Mouse (Mus musculus) olfactory bulb, adult 2 months (tissue): ENCODE data around the gene Izumo2. TPM values are rescaled to one million over a fixed set of nuclear protein-coding genes. Genes with fewer than 3 reads are reported as not detected.

ENCODE experiments used
- H3K27ac ChIP-seq: fragments of 200-500 bp; 2 replicates; pipeline ENCODE4 v1.5.1; 2012; ENCODE audit warnings: low read depth, low read length; ENCODE audit not compliant: insufficient read depth
- H3K4me1 ChIP-seq: fragments of 200-500 bp; 2 replicates; pipeline ENCODE4 v1.6.1; 2012; ENCODE audit warnings: low read length; ENCODE audit not compliant: control insufficient read depth, insufficient read depth
- H3K4me3 ChIP-seq: fragments of 200-500 bp; 2 replicates; pipeline ENCODE4 v1.5.1; 2012; ENCODE audit warnings: mild to moderate bottlenecking, low read depth, low read length, moderate library complexity; ENCODE audit not compliant: insufficient read depth
- CTCF ChIP-seq: fragments of 200-500 bp; IDR thresholded peaks from 2 replicates; pipeline ENCODE4 v1.5.1; 2012; ENCODE audit warnings: low read depth, mild to moderate bottlenecking, low read length, moderate library complexity; ENCODE audit not compliant: insufficient read depth
- POLR2A ChIP-seq: fragments of 200-500 bp; IDR thresholded peaks from 2 replicates; pipeline ENCODE4 v1.6.1; 2012; ENCODE audit warnings: mild to moderate bottlenecking, low read depth, low read length, moderate library complexity; ENCODE audit not compliant: insufficient read depth
- WGBS: fragments of 180-500 bp; shearing (Covaris S2); methylation state at CpG from one replicate; pipeline ENCODE4 v1.1.7; 2018; 5-methylcytosine and 5-hydroxymethylcytosine counted together
- polyA plus RNA-seq: library from polyadenylated mRNA; stranded (reverse); fragments of >200 nt; gene quantifications from 2 replicates; pipeline ENCODE4 v1.2.4, GENCODE M21; 2012; ENCODE audit warnings: low replicate concordance; ENCODE audit not compliant: missing spikeins, insufficient read depth, insufficient read length

Gene Izumo2
- polyA plus RNA-seq: not detected in 2 replicates

- TF ChIP-seq POLR2A (no peak), CTCF (no peak)
- H3K27ac ChIP-seq: no peak within 1 kb of the TSS
- 81% methylated on average over 14 of the region's 14 CpGs for WGBS
- H3K4me3 ChIP-seq: no peak within 1 kb of the TSS
- no peaks in the 10 kb centered on the region for H3K4me1 ChIP-seq
Observed at GRCm38 (mm10) chr7:44708574-44708973, at the start of gene Izumo2. Izumo2 (plus strand) TSS chr7:44708742.

- 67% methylated on average over 5 of the region's 5 CpGs for WGBS
- Histone ChIP-seq H3K4me3 (no peak overlapping the region), H3K4me1 (no peaks in the 10 kb centered on the region), H3K27ac (no peak overlapping the region)
- TF ChIP-seq CTCF: no peak
- TF ChIP-seq POLR2A: no peak
Observed at GRCm38 (mm10) chr7:44661219-44661618, 47.3 kb upstream of the Izumo2 start.

GRCm38 (mm10) chr7:44662168-44662567 lies 46.4 kb upstream of the Izumo2 start:
- no peak for TF ChIP-seq CTCF
- no peak for TF ChIP-seq POLR2A

GRCm38 (mm10) chr7:44662569-44662968 lies 46.0 kb upstream of the Izumo2 start:
- TF ChIP-seq POLR2A (no peak), CTCF (no peak)
- Histone ChIP-seq H3K4me3 (no peak overlapping the region), H3K27ac (no peak overlapping the region), H3K4me1 (no peaks in the 10 kb centered on the region)
- 41% methylated on average over 3 of the region's 3 CpGs for WGBS

More at GRCm38 (mm10) chr7:44662168-44662567, 46.4 kb upstream of the Izumo2 start:
- no peak overlapping the region for H3K27ac ChIP-seq
- 43% methylated on average over 8 of the region's 8 CpGs for WGBS
- no peak overlapping the region for H3K4me3 ChIP-seq
- no peaks in the 10 kb centered on the region for H3K4me1 ChIP-seq

- H3K4me1 ChIP-seq: no peaks in the 10 kb centered on the region
- no peak overlapping the region for H3K27ac ChIP-seq
- TF ChIP-seq POLR2A (no peak), CTCF (no peak)
- 78% methylated on average over 5 of the region's 5 CpGs for WGBS
- H3K4me3 ChIP-seq: no peak overlapping the region
Observed at GRCm38 (mm10) chr7:44663546-44663945, 45.0 kb upstream of the Izumo2 start.

- Histone ChIP-seq H3K27ac (no peak overlapping the region), H3K4me3 (no peak overlapping the region), H3K4me1 (peaks cover 3% of the 10 kb centered on the region; the same call in 1 of the 2 replicates)
- TF ChIP-seq CTCF (no peak), POLR2A (no peak)
- 62% methylated on average over 11 of the region's 11 CpGs for WGBS
Observed at GRCm38 (mm10) chr7:44664731-44665130, 43.8 kb upstream of the Izumo2 start.

- H3K4me3 ChIP-seq: no peak overlapping the region
- H3K4me1 ChIP-seq: peaks cover 15% of the 10 kb centered on the region
- H3K27ac ChIP-seq: no peak overlapping the region
- 84% methylated on average over 2 of the region's 2 CpGs for WGBS
- TF ChIP-seq CTCF: no peak
- TF ChIP-seq POLR2A: no peak
Observed at GRCm38 (mm10) chr7:44666462-44666861, 42.1 kb upstream of the Izumo2 start.

- 76% methylated on average over 13 of the region's 13 CpGs for WGBS
- TF ChIP-seq POLR2A (no peak), CTCF (no peak)
Observed at GRCm38 (mm10) chr7:44667996-44668738, 40.4 kb upstream of the Izumo2 start.

GRCm38 (mm10) chr7:44669103-44669502 lies 39.4 kb upstream of the Izumo2 start:
- TF ChIP-seq CTCF: no peak
- TF ChIP-seq POLR2A: no peak
- WGBS: 32% methylated on average over 21 of the region's 21 CpGs

More at GRCm38 (mm10) chr7:44667996-44668738, 40.4 kb upstream of the Izumo2 start:
- Histone ChIP-seq H3K27ac (no peak overlapping the region), H3K4me3 (no peak overlapping the region), H3K4me1 (peaks cover 15% of the 10 kb centered on the region)

GRCm38 (mm10) chr7:44670803-44671202 lies 37.7 kb upstream of the Izumo2 start, which contains the start of gene Myh14:
Myh14 (minus strand) TSS chr7:44670843.
- H3K27ac ChIP-seq: peak within 1 kb of the TSS; percentile 31; the same call in 1 of the 2 replicates
- peak within 1 kb of the TSS; percentile 24 for H3K4me3 ChIP-seq
- TF ChIP-seq POLR2A: no peak
- TF ChIP-seq CTCF: no peak
- WGBS: 2% methylated on average over 23 of the region's 23 CpGs
- H3K4me1 ChIP-seq: peaks cover 15% of the 10 kb centered on the region

More at GRCm38 (mm10) chr7:44669103-44669502, 39.4 kb upstream of the Izumo2 start:
- no peak overlapping the region for H3K4me3 ChIP-seq
- peaks cover 15% of the 10 kb centered on the region for H3K4me1 ChIP-seq
- no peak overlapping the region for H3K27ac ChIP-seq
